Mouse (Mus musculus) v-Abl transformed pro-B cells (cell line): ENCODE data around the gene Fam228b.
"Not testable (repeated sequence)": the region's sequence is repeated elsewhere in the genome, so short reads cannot be mapped to it uniquely, and the experiment has no call there.

Experiments used
- in situ Hi-C, 2 experiments: fragments of 400-800 bp; cut with MboI; formaldehyde crosslinking; loops; one replicate each; pipeline ENCODE4 v1.15.1; 2025; ENCODE audit not compliant: unreplicated experiment in 2 of 2

The Fam228b gene

DNA sequence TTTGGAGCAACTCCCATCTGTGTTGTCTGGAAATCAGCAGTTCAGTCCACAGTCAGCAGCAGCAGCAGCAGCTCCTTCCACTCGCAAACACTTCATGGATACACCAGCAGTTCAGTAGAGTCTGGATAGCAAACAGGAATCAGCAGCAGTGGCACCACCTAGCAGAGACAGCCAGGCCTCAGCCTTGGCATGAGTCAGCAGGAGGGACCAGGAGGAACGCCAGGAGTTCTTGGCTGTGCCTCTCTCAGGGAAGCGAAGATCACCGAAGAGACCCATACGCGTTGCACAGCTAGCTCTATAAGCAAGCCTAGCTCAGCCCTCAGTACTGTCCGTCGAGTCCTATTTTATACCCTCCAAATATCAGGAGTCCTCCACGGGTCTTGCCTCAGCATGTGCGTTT, 24.6 kb downstream of the Fam228b start:
- in situ Hi-C loops: no loop called here

DNA sequence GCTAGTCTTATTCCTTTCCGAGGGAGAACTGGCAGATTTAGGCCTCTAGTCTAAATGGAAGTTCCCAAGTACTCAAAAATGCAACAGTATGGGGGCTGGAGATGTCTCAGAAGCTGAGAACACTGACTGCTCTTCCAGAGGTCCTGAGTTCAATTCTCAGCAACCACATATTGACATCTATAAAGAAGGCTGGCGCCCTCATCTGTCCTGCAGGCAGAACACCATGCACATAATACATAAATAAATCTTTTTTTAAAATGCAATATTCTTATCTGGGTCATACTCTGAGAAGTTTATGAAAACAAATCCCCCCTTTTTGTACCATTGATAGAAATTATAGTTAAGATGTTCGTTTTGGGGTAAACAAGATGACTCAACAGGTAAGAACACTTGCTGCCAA, 26.9 kb downstream of the Fam228b start:
- in situ Hi-C loops: no loop called here

DNA sequence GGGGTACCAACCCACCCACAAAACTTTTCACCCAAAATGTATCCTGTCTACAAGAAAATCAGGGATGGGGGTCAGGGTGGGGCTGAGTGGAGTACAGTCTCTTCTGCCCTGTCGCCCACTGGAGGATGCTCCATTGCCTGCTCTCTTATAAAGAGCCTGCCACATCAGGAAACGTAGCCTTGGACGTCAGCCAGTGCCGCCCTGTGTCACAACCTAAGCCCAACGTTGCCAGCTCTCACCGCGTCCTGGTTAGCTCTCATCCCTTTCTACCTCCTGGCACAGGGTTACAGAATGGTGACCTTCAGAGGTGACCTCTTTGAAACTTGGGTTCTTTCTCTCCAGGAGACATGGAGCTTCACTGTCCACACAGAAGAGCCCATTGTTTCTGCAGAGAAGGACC, 28.2 kb downstream of the Fam228b start:
- in situ Hi-C loops: no loop called here

GRCm38 (mm10) chr12:4738031-4738576, 31.0 kb downstream of the Fam228b start, which contains the start of gene Fam228a:
Gene Fam228a (minus strand): TSS chr12:4738430.
- in situ Hi-C loops: no loop called here

- in situ Hi-C loops: no loop called here
Observed at GRCm38 (mm10) chr12:4732332-4732731, 36.7 kb downstream of the Fam228b start.

- in situ Hi-C loops: no loop called here
Observed at GRCm38 (mm10) chr12:4731629-4732028, 37.4 kb downstream of the Fam228b start.

DNA sequence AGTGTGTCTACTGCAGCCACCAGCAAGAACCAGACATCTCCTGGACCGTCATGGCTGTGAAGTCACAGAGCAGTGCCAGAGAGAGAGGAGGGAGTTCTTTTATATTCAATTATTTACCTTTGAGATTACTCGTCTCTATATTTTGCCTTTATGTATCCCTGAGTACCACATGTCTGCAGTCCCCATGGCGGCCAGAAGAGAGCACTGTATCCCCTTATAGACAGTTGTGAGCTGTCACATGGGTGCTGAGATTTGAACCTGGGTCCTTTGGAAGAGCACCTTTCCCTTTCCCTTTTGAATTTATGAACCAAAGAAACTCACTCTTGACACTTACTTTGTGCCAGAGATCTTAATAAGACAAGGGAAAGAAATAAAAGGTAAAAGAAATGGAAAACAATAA, 39.9 kb downstream of the Fam228b start:
- in situ Hi-C loops: no loop called here

- in situ Hi-C loops: no loop called here
Observed at GRCm38 (mm10) chr12:4719762-4720754, 49.0 kb downstream of the Fam228b start.

DNA sequence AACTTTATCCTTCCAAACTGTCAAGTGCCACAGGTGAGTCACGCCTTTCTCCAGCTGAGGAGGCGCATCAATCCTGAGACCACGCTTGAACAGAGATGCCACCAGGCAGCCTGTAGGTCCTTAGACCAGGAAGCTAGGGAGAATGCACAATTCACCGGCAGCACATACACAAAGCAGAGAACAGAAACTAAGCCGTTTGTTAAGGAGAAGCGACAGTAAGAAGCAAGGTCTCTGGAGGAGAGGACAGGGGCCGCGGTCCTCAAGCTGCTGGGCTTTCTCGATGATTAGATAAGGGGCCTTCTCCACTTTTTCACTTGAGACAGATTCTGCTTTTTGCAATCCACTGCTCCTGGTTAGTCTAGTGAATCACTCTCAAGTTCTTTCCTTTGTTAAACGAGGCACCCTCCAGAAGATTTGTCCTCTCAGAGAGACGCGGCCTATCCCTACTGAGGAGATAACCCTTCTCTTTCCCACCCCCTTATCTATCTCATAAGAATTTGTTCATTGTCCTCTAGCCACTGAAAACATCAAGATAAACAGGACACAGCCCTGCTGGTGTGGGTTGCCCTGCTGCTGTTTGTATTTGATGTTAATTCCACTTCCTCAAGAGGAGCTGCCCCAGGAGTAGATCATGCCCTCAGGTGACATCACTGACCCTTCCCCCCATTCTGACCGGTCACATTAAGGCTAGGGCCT, 49.9 kb downstream of the Fam228b start:
- in situ Hi-C loops: no loop called here

- in situ Hi-C loops: no loop called here
Observed at GRCm38 (mm10) chr12:4717417-4717816, 51.6 kb downstream of the Fam228b start.

GRCm38 (mm10) chr12:4715606-4716005, 53.5 kb downstream of the Fam228b start:
- in situ Hi-C loops: no loop called here

- in situ Hi-C loops: no loop called here
Observed at GRCm38 (mm10) chr12:4713361-4713760, 55.7 kb downstream of the Fam228b start.

DNA sequence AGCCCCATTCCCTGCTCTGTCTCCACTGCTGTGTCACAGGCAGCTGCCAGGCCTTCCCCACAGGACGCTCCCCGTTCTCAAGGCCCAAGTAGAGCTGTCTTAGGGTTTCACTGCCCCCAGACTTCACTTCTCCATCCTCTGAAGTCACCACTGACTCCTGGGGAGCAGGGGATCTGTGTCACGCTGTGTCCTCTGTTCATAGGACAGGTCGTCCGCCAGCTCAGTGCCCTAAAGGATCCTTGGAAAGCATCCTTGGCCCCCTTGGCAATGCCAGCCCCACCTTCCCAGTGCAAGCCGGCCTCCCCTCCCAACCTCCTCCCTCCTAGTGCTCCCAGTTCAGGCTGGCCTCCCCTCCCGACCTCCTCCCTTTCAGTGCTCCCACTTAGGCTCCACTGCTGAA, 59.1 kb downstream of the Fam228b start:
- in situ Hi-C loops: no loop called here

DNA sequence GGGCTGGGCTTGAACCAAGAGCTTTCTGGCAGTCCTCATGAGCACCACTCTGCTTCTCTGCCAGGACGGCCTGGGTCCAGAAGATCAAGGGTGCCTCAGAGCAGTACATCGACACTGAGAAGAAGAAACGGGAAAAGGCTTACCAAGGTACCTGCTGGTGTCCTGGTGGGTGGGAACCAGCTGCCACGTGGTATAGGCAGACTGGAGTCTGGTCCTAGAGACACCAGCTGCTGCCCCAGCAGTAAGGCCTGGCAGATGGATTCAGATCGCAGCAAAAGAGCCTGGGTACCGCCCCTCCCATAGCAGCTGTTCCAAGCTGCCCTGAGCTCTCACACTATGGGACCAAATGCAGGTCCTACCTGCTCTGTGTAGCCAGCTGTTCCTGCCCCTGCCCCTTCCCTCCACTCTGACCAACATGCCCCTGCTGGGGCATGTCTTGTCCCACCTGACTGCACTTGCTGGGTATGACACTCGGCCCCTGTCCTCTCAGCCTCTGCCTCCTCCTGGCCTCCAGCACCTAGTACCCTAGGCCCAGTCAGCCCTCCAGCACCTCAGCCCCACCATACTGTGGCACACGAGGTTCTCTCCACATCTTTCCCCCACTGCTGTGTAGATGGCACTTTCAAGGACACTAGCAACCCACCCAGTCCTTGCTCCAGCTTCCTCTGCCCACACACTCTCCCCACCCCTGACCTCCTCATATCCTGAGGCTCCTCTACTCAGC, 60.0 kb downstream of the Fam228b start:
- in situ Hi-C loops: no loop called here

GRCm38 (mm10) chr12:4708296-4708695, 60.8 kb downstream of the Fam228b start:
- in situ Hi-C loops: no loop called here

DNA sequence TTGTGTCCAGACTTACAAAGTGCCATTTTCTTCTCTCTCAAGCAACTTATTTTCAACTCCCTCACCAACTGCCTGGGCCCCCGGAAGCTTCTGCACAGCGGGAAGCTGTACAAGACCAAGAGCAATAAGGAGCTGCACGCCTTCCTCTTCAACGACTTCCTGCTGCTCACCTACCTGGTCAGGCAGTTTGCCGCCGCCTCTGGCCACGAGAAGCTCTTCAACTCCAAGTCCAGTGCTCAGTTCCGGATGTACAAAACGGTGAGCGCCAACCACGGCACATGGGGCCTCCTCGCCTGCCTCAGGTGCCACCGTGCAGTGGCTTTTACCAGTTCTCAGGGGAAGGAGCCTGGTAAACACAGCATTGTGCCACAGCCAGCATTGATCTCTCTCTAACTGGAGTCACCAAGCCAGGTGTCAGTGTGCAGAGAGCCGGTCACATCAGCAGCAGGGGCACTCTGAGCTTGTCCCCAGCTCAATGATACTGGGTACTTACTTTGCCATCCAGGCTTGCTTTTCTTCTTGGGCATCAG, 61.5 kb downstream of the Fam228b start:
- in situ Hi-C loops: no loop called here

DNA sequence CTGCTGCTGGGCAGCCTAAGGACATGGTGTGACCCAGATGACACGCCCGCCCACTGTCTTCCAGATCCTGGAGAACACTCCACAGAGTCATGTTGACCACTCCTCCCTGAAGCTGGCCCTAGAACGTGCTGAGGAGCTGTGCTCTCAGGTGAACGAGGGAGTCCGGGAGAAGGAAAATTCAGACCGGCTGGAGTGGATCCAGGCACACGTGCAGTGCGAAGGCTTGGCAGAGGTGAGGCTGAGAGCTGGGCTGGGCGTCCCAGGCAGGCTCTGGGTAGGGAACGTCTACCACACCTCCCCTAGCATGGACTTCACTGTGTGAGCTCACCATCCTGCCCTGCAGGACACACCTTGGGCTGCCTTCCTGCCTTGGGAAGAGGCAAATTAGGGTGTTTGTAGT, 62.2 kb downstream of the Fam228b start:
- in situ Hi-C loops: no loop called here

GRCm38 (mm10) chr12:4706175-4706574, 62.9 kb downstream of the Fam228b start:
- in situ Hi-C loops: no loop called here

DNA sequence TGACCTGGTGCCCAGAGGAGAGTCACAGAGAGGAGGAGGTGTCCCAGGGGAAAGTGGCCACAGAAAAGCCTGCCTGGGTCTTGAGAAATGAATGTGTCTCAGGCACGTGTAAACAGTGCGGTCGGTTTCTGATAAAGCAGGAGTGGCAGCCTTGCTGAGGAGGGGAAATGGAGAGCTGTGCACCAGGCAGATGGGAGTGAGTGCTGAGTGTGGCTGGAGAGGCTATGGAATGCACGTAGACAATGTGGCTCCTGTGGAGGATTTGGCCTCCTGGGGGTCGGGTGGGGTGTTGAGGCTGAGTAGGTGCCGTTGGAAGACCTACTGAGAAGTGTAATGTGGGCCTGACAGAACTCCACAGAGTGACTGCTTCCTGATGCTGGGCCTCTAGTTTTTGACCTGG, 63.4 kb downstream of the Fam228b start:
- in situ Hi-C loops: not testable (repeated sequence)

DNA sequence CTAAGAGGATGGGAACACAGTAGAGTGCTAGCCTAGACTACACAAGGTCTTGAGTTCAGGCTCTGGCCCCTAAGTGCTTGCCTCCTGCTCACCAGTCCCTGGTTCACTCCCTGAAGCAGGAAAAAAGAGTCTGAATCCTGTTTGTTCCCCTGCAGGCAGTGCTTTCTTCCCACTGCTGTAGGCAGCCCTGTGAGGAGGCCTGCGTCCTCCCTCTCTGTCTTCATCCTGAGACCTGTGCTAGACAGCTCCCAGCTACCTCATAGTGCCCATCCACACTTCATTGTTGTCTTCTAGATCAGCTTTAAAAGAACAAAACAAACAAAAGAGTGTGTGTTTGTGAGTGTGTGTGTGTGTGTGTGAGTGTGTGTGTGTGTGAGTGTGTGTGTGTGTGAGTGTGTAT, 74.5 kb downstream of the Fam228b start:
- in situ Hi-C loops: no loop called here

DNA sequence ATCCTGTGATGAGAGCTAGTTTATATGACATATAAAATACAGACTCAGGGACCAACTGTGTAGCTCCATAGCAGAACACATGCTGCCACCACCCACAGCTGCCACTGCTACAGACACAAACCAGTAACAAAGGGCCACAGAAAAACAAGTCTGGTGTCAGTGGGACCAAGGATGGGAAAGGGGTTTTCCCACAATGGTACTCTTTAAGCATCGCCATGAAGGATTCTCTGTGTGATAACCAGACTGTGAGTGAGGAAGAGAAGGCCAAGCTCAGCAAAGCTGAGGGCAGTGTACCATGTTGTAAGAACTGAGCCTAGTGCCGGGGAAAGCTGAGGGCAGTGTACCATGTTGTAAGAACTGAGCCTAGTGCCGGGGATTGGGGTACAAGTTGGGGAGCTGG, 77.9 kb downstream of the Fam228b start:
- in situ Hi-C loops: no loop called here
